Mouse (Mus musculus) heart, postnatal 36 days (tissue): ENCODE data around the gene Prox1. TPM values are rescaled to one million over a fixed set of nuclear protein-coding genes. Genes with fewer than 3 reads are reported as not detected.
A peak's percentile ranks its signal among the peaks of the same experiment; 100 is the strongest.

Experiments used
- DNase-seq, 2 experiments: peaks; one replicate each; pipeline ENCODE4 v3.0.0; 2021 to 2022
- intact Hi-C: fragments of 180-260 bp; cut with DNase I; formaldehyde crosslinking; loops from one replicate; pipeline ENCODE4 v1.15.1; 2025
- total RNA-seq, 2 experiments: library from RNA; stranded (reverse); gene quantifications; 2 replicates each; pipeline ENCODE4 v1.2.3; 2021

Gene Prox1
- total RNA-seq, 2 experiments from 2014 or later, result 38.8 to 57.1 TPM

DNA sequence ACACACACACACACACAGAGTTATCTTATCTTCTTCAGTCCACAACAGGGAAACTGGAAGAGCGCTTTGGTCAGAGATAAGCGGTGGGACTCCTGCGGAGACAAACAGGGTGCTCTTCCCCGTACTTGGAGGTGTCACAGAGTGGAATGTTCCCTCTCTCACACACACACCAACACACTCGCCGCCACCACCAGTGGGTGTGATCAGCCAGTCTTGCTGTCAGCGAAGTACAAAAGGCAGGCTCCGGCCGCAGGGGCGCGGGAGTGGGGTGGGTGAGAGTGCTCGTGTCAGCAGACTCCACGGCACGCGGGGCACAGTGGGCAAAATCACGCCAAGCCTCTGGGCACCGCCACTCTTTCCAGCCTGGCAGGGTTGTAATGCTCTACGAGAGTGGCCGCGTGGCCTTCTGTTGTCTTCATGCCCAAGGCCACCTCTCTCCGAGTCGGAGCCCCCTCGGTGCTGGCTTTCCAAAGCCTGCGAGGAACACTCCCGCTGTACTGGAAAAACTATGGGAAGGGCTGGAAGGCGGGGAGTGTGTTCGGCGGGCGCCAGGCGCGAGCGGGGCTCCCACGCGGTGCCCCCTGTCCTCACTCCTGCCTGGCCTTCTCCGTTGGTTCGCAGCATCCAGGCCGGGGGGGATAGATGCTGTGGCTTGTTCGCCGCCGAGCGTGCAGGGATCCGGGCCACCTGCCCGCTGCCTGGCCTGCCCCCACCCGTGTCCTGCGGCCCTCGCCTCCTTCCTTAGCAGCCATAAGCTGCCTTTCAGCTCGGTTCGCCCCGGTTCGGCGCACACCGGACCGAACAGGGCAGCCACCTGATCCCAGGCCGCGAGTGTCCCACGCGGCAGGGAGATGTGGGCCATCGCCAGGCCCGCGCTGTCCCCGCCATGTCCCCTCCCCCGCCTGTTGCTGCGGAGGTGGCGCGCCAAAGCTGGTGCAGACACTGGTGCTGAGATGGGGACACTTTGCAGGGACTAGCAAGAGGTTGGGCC lies 4.5 kb upstream of the Prox1 start:
- peak; percentile 25 to 55 for DNase-seq
- intact Hi-C loops, result loop anchor here (5.0 to 10.0 kb wide), 5 partner anchors 48 to 520 kb away; no protein-coding TSS in a partner anchor

DNA sequence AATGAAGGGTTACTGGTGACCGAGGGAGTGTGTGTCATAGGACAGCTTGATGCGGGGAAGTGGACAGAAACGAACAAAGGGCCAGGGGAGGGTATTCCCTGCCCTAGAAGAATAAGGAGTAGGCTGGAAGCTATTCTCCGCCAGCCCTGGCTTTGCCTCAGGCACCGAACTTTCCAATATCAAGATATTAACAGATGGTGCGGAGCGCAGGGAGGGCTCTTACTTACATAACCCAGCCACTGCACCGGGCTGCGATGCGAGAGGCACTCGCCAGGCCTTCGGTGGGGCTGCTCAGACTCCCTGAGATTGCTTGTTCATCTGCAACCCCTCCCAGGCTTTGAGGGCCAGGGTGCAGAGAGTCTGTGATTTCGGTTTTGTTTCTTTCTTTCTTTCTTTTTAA lies 3.7 kb upstream of the Prox1 start:
- intact Hi-C loops, result loop anchor here (5.0 to 10.0 kb wide), 4 partner anchors 47 to 521 kb away; no protein-coding TSS in a partner anchor
- DNase-seq, result peak; percentile 41 to 47

DNA sequence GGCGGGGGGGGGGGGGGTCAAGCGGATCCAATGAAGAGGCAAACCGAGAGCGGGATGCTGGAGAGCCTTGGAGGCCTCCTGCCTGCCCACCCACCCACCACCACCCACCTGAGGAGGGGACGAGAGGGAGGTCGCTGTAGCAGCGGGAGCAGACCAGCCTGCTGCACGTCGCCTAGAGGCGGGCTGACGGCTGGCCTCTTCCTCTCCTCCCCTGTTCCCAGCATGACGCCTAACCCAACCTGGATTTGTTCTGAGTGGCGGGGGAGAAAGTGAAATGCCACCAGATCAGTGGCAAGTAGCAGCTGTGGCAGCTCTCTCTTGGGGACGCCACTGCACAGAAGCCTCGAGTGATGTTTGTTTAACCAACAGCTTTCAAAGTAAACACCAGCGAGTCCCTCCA lies 3.1 kb upstream of the Prox1 start:
- intact Hi-C loops, result loop anchor here (5.0 to 10.0 kb wide), 4 partner anchors 46 to 521 kb away; no protein-coding TSS in a partner anchor
- DNase-seq, result peak in 1 of 2 experiments; percentile 7

DNA sequence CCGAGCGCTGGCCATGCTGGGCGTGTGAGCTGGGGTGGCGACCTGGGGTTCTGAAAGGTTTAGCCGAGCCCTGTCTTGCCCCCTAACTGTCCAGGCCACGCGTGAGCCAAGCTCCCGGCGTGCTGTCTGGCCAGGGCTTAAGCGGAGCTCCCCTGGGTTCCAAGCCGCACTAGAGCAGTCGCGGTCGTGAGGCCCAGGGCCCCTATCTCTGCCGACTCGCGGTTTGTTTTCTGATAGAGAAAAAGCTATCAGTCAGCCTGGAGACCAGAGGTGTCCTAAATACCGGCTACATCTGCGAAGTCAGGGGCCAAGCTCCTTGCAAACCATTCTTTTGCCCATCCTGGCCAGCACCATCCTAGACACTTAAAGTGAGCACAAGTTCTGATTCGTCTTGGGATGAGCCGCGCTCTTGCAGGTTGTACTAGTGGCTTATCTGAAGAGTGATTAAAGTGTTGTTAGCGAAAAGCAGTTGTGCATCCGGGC lies 2.5 kb upstream of the Prox1 start:
- peak in 1 of 2 experiments; percentile 10 for DNase-seq
- intact Hi-C loops, result loop anchor here (5.0 to 10.0 kb wide), 4 partner anchors 46 to 522 kb away; no protein-coding TSS in a partner anchor

DNA sequence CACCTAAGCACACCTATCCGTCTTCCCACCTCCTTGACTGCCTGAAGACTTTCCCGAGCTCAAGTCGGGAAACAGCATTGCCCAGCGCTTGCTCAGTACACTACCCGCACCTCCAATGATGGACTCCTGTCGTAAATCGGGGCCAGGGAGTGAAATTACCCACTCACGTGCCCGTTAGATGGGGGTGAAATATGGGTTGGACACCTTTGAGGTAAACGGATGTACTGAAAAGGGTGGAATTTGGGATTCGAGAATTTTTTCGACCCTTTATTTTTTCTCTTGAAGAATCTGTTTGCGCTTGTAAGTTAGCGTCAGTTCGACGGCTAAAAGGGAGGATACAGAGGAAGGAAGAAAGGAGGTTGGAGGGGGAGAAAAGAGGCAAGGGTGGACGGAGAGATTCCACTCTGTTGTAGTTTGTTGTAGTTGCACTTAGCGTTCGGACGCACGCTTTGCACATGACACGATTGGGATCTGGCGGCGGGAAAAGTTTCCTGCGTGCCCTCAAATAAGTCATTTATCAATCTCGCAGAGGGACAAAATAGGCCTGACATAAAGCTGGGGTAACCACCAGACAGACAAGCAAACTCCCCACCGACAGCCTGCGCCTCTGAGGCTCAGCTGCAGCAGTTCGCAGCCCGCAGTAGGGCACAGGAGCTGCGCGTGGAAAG lies 1.9 kb upstream of the Prox1 start:
- no peak for DNase-seq
- intact Hi-C loops, result loop anchor here (5.0 to 10.0 kb wide), 4 partner anchors 45 to 522 kb away; no protein-coding TSS in a partner anchor

DNA sequence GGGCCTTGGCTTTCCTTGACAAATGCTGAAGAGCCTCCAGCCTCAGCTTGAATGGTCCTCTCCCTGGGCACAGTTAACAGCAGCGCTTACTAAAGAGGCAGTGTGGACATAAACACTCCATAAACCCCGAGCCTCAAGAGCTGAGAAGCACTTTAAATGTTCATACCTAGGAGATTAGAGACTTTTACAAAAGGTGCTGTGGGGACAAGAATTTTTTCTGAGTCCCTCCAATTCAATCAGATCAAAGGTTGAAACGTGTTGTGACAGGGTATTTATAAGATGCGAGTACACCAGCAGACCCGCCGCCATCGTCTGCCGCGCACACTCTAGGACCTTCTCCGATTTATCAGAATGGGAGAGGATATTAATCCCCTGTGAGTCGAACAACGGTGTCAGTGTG lies 1.2 kb upstream of the Prox1 start:
- no peak for DNase-seq
- intact Hi-C loops, result loop anchor here (5.0 to 10.0 kb wide), 4 partner anchors 44 to 523 kb away; no protein-coding TSS in a partner anchor

- no peak for DNase-seq
- intact Hi-C loops, result loop anchor here (5.0 to 10.0 kb wide), 4 partner anchors 44 to 523 kb away; no protein-coding TSS in a partner anchor
Measured at GRCm38 (mm10) chr1:190171341-190171740, 827 bp upstream of the Prox1 start.

DNA sequence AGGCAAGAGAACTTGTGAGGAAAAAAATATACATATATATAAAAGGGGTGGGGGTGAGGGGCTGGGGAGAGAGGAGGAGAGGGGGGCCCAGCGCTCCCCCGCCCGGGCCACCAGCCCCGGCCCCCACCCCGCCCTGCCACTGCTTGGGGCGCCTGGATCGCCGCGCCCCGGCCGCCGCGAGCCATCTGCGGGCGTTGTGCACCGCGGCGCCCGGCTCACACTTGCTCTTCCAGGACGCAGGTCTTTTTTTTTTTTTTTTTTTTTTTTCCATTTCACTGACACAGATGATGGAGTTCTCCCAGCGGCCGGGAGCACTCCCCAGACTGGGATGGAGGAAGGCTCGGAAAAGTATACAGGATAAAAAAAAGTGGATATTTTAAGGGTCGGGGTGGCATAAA lies 304 bp upstream of the Prox1 start:
- no peak for DNase-seq

DNA sequence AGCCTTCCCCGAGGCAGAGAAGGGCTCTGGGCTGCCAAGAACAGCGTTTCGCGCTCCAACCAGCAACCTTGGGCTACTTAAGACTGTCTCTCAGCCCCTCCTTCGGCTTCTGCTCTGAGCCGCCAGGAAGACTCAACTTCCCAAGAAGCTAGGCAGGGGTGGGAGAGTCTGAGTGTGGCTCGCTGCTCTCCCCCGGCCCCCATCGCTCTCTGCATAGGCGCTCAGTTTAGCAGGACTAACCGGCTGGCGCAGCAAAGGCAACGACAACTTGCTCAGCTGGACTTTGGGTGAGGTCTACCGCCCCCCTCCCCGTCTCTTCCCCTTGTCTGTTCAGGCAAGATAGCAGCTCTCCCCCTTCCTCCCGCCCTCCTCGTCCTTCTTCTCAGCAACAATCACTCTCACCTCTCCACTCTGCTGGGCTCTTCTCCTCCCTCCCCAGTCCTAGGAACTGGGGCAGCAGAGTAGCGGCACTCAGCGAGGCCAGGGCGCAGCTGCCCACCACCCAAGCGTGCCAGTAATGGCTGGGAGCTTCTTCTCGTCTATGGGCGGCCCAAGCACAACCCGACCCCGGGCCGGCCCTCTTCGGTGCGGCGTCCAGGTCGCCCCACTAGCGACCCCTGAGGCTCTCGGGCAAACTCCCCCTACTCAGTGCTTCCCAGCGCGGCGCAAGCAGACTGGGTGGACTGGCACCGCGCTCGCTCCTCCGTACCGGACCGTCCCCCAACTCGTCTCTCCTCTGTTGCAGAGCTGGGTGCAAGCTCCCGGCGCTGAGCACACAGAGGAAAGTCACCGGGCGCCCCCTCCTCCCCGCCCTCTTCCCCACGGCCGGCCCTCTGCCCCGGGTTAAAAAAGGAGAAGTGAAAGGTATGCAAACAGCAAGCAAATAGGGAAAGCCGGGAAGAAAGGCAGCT lies 1.5 kb downstream of the Prox1 start:
- DNase-seq, result peak; percentile 31 to 49

More for the DNA sequence above, 304 bp upstream of the Prox1 start:
- intact Hi-C loops, result loop anchor here (5.0 to 10.0 kb wide), 4 partner anchors 44 to 524 kb away; no protein-coding TSS in a partner anchor

GRCm38 (mm10) chr1:190168115-190168514 lies 2.4 kb downstream of the Prox1 start:
- intact Hi-C loops, result loop anchor here (5.0 kb wide), 1 partner anchor 106 kb away; no protein-coding TSS in a partner anchor
- DNase-seq, result no peak

More for the DNA sequence above, 1.5 kb downstream of the Prox1 start:
- intact Hi-C loops, result loop anchor here (5.0 kb wide), 1 partner anchor 107 kb away; no protein-coding TSS in a partner anchor

GRCm38 (mm10) chr1:190167609-190168008 lies 2.9 kb downstream of the Prox1 start:
- intact Hi-C loops, result loop anchor here (5.0 kb wide), 1 partner anchor 105 kb away; no protein-coding TSS in a partner anchor
- DNase-seq, result no peak

- DNase-seq, result no peak
- intact Hi-C loops, result loop anchor here (5.0 kb wide), 1 partner anchor 103 kb away; no protein-coding TSS in a partner anchor
Measured at GRCm38 (mm10) chr1:190165511-190165910, 5.0 kb downstream of the Prox1 start.

GRCm38 (mm10) chr1:190163471-190163870 lies 7.0 kb downstream of the Prox1 start:
- intact Hi-C loops, result no loop called here
- DNase-seq, result no peak

DNA sequence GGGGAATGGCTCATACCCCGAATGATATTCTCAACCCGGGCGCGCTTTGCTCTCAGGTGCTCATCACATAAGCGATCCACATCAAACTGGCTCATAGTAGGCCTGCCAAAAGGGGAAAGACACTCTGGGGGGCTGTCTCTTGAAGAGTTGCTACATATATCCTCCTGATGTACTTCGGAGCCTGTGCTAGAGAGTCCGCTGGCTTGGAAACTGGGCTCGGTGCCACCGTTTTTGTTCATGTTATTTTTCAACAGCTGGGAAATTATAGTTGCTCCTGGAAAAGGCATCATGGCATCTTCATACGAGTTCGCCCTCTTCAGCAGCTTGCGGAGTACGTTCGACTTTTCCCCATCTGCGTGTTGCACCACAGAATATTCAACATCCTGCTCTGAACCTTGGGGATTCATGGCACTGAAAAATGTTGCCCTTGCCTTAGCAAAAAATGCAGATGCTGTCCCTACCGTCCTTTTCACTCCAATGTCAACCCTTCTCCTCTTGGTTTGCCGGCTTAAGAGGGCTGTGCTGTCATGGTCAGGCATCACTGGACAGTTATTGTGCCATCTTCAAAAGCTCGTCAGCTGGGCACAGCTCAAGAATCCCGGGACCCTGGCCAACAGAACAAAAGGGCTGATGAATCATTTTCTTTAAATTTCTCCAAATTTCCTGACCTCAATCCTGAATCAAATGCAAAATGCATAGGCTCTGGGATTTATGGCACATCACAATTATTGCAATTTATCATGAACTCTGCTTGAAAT lies 8.6 kb downstream of the Prox1 start:
- intact Hi-C loops, result no loop called here
- no peak for DNase-seq

- no peak for DNase-seq
- intact Hi-C loops, result no loop called here
Measured at GRCm38 (mm10) chr1:190161288-190161687, 9.2 kb downstream of the Prox1 start.

DNA sequence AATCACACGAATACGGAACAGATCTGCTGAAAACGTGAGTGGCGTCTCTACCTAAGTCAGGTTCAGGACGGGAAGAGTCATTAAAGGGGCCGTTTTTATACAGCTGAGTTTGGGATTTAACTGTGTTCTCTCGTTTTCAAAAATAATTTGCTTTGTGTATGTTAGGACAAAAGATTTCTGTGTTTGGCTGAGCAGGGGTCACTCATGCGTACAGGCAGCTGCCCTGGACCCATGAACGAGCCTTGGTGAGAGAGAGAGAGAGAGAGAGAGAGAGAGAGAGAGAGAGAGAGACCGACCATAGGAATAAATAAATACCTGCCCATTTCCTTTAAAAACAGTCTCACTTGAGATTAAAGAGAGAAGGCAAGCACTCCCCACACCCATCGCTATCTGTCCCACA lies 11.1 kb downstream of the Prox1 start:
- intact Hi-C loops, result no loop called here
- no peak for DNase-seq

DNA sequence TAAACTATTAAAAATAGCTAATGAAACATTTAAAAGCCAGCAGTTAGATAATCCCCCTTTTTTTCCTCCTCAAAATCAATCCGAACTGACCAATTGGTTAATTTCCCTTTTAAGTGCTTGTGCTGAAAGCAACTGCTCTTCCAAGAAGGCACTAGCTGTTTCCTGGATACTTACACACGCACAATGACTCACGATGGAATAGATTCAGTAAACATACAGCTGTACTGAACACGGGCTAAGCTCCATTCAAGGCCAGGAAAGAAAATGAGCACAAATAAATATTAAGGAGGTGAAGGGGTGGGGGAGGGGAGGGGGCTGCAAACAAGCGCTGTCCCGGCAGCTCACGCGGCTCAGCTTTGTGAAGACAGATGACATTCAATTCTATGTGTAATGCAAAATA lies 14.8 kb downstream of the Prox1 start:
- DNase-seq, result no peak
- intact Hi-C loops, result no loop called here

DNA sequence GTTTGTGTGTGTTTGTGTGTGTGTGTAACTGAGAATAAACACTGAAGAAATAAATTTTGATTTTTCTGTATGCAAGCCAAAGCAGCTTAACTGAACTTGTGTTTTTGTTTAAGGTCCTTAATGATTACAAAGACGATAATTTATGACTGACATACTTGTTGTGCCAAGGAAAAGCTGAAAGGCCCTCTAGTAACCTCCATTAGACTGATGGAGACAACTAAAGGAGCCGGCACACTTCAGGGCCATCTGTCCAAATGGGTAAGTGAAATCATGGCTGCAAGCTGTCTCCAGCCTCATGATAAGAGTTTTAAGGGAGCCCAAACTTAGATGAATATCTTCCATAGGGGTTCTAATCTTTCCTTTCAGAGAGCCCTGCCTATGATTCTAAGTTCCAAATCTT lies 15.5 kb downstream of the Prox1 start:
- no peak for DNase-seq

GRCm38 (mm10) chr1:190154292-190154691 lies 16.2 kb downstream of the Prox1 start:
- DNase-seq, result no peak
- intact Hi-C loops, result no loop called here

More for the DNA sequence above, 15.5 kb downstream of the Prox1 start:
- intact Hi-C loops, result no loop called here
